Mouse (Mus musculus): ENCODE results near the gene Tomm34.

- no peak for TF ChIP-seq CTCF (IDR thresholded peaks at IDR 0.05)
- TF ChIP-seq POLR2A (IDR thresholded peaks at IDR 0.05; ENCODE audit: insufficient read depth, low read depth, low read length): no peak
- no peak for TF ChIP-seq EP300 (IDR thresholded peaks at IDR 0.05; ENCODE audit: insufficient read depth, low read depth, low read length)
These were observed 4.1 kb upstream of the Tomm34 start for GRCm38 (mm10) chr2:164075088-164075487.

All from heart, adult 2 months (tissue).